12 mouse cellular contexts compared by ENCODE assay signal in the genomic region with DNA sequence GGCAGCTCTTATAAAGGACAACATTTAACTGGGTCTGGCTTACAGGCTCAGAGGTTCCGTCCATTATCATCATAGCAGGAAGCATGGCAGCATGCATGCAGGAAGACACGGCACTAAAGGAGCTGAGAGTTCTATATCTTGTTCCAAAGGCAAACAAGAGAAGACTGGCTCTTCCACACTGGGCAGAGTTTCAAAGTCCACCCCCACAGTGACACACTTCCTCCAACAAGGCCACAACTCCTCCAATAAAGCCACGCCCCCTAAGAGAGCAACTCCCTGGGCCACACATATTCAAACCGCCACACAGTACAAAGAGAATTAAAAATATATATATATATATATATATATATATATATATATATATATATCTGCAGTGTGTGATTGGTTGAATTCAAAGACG.
A peak's percentile ranks its signal among the peaks of the same experiment; 100 is the strongest.
DNase-seq lines count a peak whose midpoint lies in the region; ATAC-seq and TF ChIP-seq lines count a peak whose summit lies in the region.
"Had no signal": no experiment of that assay in that cellular context is flagged by ENCODE, and none has a peak within 500 bp of the region (broad histone marks: within the 10 kb centered on the region; RNA-seq: fewer than 3 reads in every experiment).

No protein-coding gene starts in this region.

- DNase-seq in heart, adult 11 months: peak; percentile 94
- peak; percentile 76 for DNase-seq in MEL (ENCODE audit: low read depth, low spot score)
- DNase-seq in heart, postnatal 4 days: peak; percentile 48
- peak; percentile 32 for DNase-seq in lung, postnatal 14 days
- DNase-seq in limb, embryonic 10.5 days (ENCODE audit: low spot score): no peak
- DNase-seq in cerebellum, adult 18-20 months: no peak
- DNase-seq: cerebellum, postnatal 14 days; spleen, adult 18-20 months had no signal

- H3K79me2 ChIP-seq in MEL (ENCODE audit: control insufficient read depth, insufficient read depth, low read length, poor library complexity): no peaks in the 10 kb centered on the region

- TF ChIP-seq EP300 in MEL (IDR thresholded peaks at IDR 0.05; ENCODE audit: low read depth in 1 of 2, low read length in 2 of 2): no peak

- H3K27me3 ChIP-seq in heart, embryonic 11.5 days (ENCODE audit: control insufficient read depth, insufficient read depth, low read length): no peaks in the 10 kb centered on the region
- H3K27me3 ChIP-seq in MEL (ENCODE audit: control insufficient read depth in 1 of 2, insufficient read depth in 2 of 2, low read length in 2 of 2): no peaks in the 10 kb centered on the region
- no peaks in the 10 kb centered on the region for H3K27me3 ChIP-seq in limb, embryonic 10.5 days (ENCODE audit: low read depth, poor library complexity, severe bottlenecking)
- no peaks in the 10 kb centered on the region for H3K27me3 ChIP-seq in liver, embryonic 12.5 days (replicated peaks)
- H3K27me3 ChIP-seq: hindbrain, embryonic 15.5 days had no signal

- WGBS in heart, embryonic 11.5 days (ENCODE audit: insufficient replicate concordance): 83% methylated on average over 5 of the region's 5 CpGs
- WGBS in limb, embryonic 10.5 days: 94% methylated on average over 5 of the region's 5 CpGs
- 61% methylated on average over 5 of the region's 5 CpGs for WGBS in liver, embryonic 12.5 days (ENCODE audit: insufficient replicate concordance)

- H3K4me1 ChIP-seq in heart, embryonic 11.5 days (ENCODE audit: control insufficient read depth, insufficient read depth, low read length): no peaks in the 10 kb centered on the region
- peaks cover 0 to 8% of the 10 kb centered on the region in 2 experiments; a peak in 3 of 4 replicates for H3K4me1 ChIP-seq in MEL (ENCODE audit: control insufficient read depth in 1 of 2, insufficient read depth in 2 of 2, low read length in 2 of 2)
- H3K4me1 ChIP-seq in limb, embryonic 10.5 days: peaks cover 8% of the 10 kb centered on the region
- no peaks in the 10 kb centered on the region for H3K4me1 ChIP-seq in liver, embryonic 12.5 days

- no peak for ATAC-seq in heart, embryonic 11.5 days (replicated peaks; ENCODE audit: insufficient number of reproducible peaks, low FRiP score, low TSS enrichment)
- ATAC-seq in liver, embryonic 12.5 days: no peak

- TF ChIP-seq RAD21 in MEL (IDR thresholded peaks at IDR 0.05; ENCODE audit: low read depth, low read length): no peak

- no peak overlapping the region for H3K4me2 ChIP-seq in heart, embryonic 11.5 days
- H3K4me2 ChIP-seq in liver, embryonic 12.5 days: no peak overlapping the region
- H3K4me2 ChIP-seq: hindbrain, embryonic 15.5 days had no signal

- no peak overlapping the region for H3K4me3 ChIP-seq in heart, embryonic 11.5 days (ENCODE audit: low read depth, low read length)
- peak overlapping the region in 1 of 2 experiments; percentile 31; a peak in 1 of 4 replicates for H3K4me3 ChIP-seq in MEL (ENCODE audit: control insufficient read depth in 1 of 2, insufficient read depth in 1 of 2, low read depth in 2 of 2, low read length in 2 of 2)
- no peak overlapping the region for H3K4me3 ChIP-seq in limb, embryonic 10.5 days
- H3K4me3 ChIP-seq in liver, embryonic 12.5 days: no peak overlapping the region
- H3K4me3 ChIP-seq: hindbrain, embryonic 15.5 days had no signal

- H3K27ac ChIP-seq in heart, embryonic 11.5 days (ENCODE audit: low read depth, low read length): no peak overlapping the region
- peak overlapping the region; percentile 85 for H3K27ac ChIP-seq in MEL (ENCODE audit: control insufficient read depth, low read depth, low read length)
- no peak overlapping the region for H3K27ac ChIP-seq in limb, embryonic 10.5 days
- H3K27ac ChIP-seq in liver, embryonic 12.5 days: no peak overlapping the region
- H3K27ac ChIP-seq: hindbrain, embryonic 15.5 days; liver, embryonic 14.5 days had no signal

- H3K9ac ChIP-seq in heart, embryonic 11.5 days (ENCODE audit: low read depth, low read length): no peak overlapping the region
- H3K9ac ChIP-seq in MEL (ENCODE audit: control insufficient read depth, low read depth, low read length, poor library complexity, severe bottlenecking): no peak overlapping the region
- H3K9ac ChIP-seq in liver, embryonic 12.5 days: no peak overlapping the region
- H3K9ac ChIP-seq: hindbrain, embryonic 15.5 days; liver, embryonic 14.5 days had no signal

- TF ChIP-seq CTCF in MEL (IDR thresholded peaks at IDR 0.05 in 2 of 3, conservative IDR thresholded peaks at IDR 0.05 in 1 of 3; ENCODE audit: control insufficient read depth in 1 of 3, insufficient read depth in 1 of 3, low read depth in 2 of 3, low read length in 3 of 3, poor library complexity in 1 of 3, severe bottlenecking in 1 of 3): no peak

- no peaks in the 10 kb centered on the region for H3K9me3 ChIP-seq in heart, embryonic 11.5 days (replicated peaks; ENCODE audit: control insufficient read depth, low read length)
- no peaks in the 10 kb centered on the region for H3K9me3 ChIP-seq in MEL (replicated peaks; ENCODE audit: insufficient read depth, low read length)
- H3K9me3 ChIP-seq in limb, embryonic 10.5 days (replicated peaks): no peaks in the 10 kb centered on the region
- no peaks in the 10 kb centered on the region for H3K9me3 ChIP-seq in liver, embryonic 12.5 days (replicated peaks)
- H3K9me3 ChIP-seq: hindbrain, embryonic 15.5 days had no signal

- no peaks in the 10 kb centered on the region for H3K36me3 ChIP-seq in heart, embryonic 11.5 days (ENCODE audit: control insufficient read depth, insufficient read depth, low read length)
- peaks cover 0 to 3% of the 10 kb centered on the region in 2 experiments; a peak in 2 of 4 replicates for H3K36me3 ChIP-seq in MEL (ENCODE audit: control insufficient read depth in 1 of 2, insufficient read depth in 2 of 2, low read length in 2 of 2)
- no peaks in the 10 kb centered on the region for H3K36me3 ChIP-seq in limb, embryonic 10.5 days
- H3K36me3 ChIP-seq in liver, embryonic 12.5 days: no peaks in the 10 kb centered on the region
- H3K36me3 ChIP-seq: hindbrain, embryonic 15.5 days had no signal

- TF ChIP-seq POLR2A in MEL (IDR thresholded peaks at IDR 0.05; ENCODE audit: control insufficient read depth in 1 of 2, insufficient read depth in 1 of 2, low read depth in 1 of 2, low read length in 2 of 2, poor library complexity in 1 of 2): 0 out of 4 replicates have a peak, but pooled peaks of 1 of the 2 experiments have one; percentile 38

TF ChIP-seq in MEL, 35 proteins besides CTCF, POLR2A, EP300 and RAD21:
- TF ChIP-seq NRF1 (IDR thresholded peaks at IDR 0.05; ENCODE audit: insufficient read depth, low read depth, low read length, poor library complexity, severe bottlenecking): no peak
- no peak for TF ChIP-seq POLR2AphosphoS2 (IDR thresholded peaks at IDR 0.05; ENCODE audit: low read length)
- TF ChIP-seq ELF1 (IDR thresholded peaks at IDR 0.05; ENCODE audit: low read depth, low read length): no peak
- 0 out of 2 replicates have a peak, but pooled peaks have one; percentile 10 for TF ChIP-seq MXI1 (IDR thresholded peaks at IDR 0.05; ENCODE audit: low read depth, low read length)
- TF ChIP-seq CHD1 (IDR thresholded peaks at IDR 0.05; ENCODE audit: low read depth, low read length): no peak
- no peak for TF ChIP-seq USF2 (IDR thresholded peaks at IDR 0.05; ENCODE audit: borderline replicate concordance in 1 of 2, insufficient read depth in 1 of 2, low read depth in 1 of 2, low read length in 2 of 2)
- TF ChIP-seq SIN3A (IDR thresholded peaks at IDR 0.05; ENCODE audit: low read length): no peak
- no peak for TF ChIP-seq ZMIZ1 (IDR thresholded peaks at IDR 0.05; ENCODE audit: low read depth, low read length)
- no peak for TF ChIP-seq MEF2A (IDR thresholded peaks at IDR 0.05; ENCODE audit: extremely low read depth, insufficient replicate concordance, low read depth, low read length, poor library complexity, severe bottlenecking)
- TF ChIP-seq CHD2 (IDR thresholded peaks at IDR 0.05; ENCODE audit: low read length): no peak
- 0 out of 2 replicates have a peak, but pooled peaks have one; percentile 31 for TF ChIP-seq TBP (IDR thresholded peaks at IDR 0.05; ENCODE audit: low read depth, low read length)
- peak; percentile 34; the same call in 1 of the 2 replicates for TF ChIP-seq NELFE (IDR thresholded peaks at IDR 0.05; ENCODE audit: low read depth, low read length)

Comparison
In these comparisons a context has a peak if more than half of its experiments do, and no peak if none do; other contexts are left out.
1. DNase-seq: peak in heart, adult 11 months (single experiment), MEL (single experiment), heart, postnatal 4 days (single experiment) and lung, postnatal 14 days (single experiment); none in limb, embryonic 10.5 days (single experiment) and cerebellum, adult 18-20 months (0 of 2).